Mouse (Mus musculus) spleen, postnatal 14 days (tissue): ENCODE measurements at regions not wholly inside any gene's neighbourhood (a gene's known extent, or its start where the extent isn't known, plus 50 kb on each side); places are given as distances from the start of the nearest gene placed in this dataset.

Experiments
- DNase-seq, 2 experiments: peaks; one replicate each; pipeline ENCODE4 v3.0.0; 2021 to 2022; ENCODE audit warnings: low spot score in 2 of 2

DNA sequence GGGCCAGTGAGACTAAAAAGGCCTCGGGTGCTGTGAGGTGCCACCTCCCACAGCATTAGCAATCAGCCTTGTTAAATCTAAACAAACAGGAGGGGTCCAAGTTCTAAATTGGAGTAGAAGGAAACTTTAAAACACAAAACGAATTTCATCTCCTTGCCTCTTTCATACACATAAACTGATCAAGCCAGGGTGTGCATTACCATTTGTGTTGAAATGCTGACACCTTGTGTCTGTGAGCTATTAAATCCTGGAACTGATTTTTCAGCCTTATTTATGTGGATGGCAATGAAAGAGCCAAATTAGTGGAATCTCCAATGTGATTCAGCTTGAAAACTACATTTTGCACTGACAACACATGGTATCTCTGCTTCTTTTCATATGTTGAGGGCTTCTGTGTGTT is 114.8 kb downstream of the Pcsk1 start:
- no peak for DNase-seq

DNA sequence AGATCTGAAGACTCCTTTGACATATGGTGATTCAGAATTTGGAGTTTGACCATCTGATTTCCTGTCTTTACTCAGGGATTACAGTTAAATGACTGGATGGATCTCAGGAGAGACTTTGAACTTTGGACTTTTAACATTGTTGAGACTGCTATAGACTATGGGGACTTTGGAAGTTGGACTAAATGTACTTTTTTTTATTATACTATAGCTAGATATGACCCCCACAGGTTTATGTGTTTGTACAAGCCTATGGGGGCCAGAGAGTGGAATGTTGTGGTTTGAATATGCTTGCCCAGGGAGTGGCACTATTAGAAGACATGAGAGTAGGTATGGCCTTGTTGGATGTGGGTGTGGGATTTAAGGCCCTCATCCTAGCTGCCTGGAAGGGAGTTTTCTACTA is 134.3 kb downstream of the Pcsk1 start:
- no peak for DNase-seq

DNA sequence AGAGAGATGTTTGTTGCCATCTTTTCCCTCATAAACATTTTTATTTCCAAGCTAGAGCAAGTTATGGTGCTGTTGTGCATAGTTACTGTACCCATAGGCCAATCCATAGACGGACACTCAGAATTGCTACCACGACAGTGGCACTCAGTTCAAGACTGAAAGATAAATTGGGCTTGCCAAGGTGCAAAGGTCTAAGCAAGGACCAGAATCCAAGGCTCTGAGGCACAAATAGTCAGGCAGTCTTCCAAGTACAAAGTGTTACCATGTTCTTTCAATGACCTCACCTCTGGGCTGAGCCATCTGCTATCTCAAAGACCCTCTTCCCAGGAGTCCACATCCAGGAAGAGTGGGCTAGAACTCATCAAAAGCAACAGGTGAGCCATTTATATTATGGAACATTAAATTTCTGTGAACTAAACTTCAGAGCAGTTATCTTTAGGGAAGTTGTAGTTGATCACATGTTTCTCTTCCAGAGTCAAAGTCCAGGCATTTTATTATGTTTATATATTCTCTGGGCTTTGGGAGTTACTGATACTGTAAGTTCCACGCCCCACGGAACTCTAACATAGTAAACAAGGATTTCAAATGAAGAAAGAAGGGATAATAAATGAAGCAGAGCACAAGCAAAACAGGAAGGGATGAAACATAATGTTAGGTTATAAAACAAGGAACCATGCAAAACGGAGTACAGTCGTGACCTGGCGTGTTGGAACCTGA is 136.1 kb downstream of the Pcsk1 start:
- no peak for DNase-seq

DNA sequence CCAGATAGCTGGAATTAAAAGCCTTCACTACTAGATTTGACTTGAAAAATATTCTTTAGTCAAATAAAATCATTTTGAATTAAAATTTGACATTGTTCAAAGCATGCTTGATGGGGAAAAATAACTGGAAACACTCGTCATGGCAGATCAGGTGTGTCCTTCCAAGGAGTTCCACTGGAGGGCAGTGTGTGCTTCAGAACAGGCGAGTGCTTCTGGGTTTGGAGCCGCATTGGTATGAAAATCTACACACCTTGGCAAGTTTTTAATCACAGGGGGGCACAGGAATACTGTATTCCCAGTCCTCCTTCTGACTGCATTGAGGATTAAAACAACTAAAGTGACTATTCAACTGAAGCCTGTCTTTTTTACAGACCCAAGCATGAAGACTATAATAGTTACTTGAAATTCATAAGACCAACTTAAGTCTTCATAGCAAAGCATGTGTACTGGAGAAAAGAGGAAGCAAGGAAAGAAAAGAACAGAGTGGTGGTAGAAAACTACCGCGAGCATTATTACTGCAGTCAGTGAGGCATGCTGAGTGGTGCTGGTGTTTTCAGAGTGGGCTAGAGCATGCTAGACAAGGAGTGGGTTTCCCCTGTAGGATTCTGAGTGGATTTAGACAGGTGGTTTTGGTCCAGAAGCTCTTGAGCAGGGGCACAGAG is 138.1 kb downstream of the Pcsk1 start:
- DNase-seq, result peak; percentile 7 to 27

DNA sequence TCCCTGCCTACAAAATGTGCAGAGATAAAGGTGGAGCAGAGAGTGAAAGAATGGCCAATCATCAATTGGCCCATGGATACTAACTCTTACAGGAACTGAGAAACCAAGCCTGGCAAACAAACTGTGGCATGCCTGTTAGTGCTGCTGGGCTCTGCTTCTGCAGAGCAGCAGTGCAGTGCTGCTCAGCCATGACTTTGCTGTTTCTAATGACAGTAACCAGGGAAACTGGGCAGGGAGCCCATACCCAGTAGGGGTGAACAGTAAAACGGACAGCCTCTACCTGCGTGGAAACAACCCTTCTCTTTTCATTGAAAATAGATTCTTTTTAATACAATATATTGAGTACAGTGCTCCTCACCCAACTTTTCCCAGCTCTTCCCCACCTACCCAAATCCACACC is 146.8 kb downstream of the Pcsk1 start:
- DNase-seq, result no peak
